Mouse (Mus musculus): Measurements from ENCODE around the gene Id3.
A peak's percentile ranks its signal among the peaks of the same experiment; 100 is the strongest.
"Not testable (repeated sequence)": the region's sequence is repeated elsewhere in the genome, so short reads cannot be mapped to it uniquely, and the experiment has no call there.

Id3 gene

DNA sequence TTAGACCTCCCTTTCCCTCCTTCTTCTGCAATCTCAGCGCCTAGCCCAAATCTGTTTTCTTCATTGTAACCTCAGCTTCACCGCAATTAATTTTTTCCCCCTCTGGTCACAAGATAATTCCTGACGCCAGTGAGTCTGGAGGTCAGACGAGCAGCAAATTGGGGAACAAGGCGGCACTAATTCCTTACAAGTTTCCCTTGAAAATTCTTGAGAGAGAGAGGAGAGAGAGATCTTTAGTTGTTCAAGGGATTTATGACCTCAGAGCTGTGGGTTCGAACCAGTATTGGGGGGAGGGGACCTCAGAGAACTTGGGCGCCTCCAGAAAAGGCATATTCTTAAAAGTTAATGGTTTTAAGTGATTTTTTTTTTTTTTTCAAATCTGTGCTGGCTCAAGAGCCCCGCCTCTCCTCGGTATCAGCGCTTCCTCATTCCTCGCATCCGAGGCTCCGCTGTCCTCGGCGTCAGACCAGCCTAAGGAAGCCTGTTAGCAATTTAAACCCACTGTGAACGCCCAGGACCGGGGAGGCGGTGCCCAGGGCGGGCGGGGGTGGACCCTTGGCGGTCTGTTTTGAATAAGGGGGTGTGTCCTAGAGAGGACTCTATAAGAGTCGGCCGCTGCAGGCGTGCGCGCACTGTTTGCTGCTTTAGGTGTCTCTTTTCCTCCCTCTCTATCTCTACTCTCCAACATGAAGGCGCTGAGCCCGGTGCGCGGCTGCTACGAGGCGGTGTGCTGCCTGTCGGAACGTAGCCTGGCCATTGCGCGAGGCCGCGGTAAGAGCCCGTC, at the start of gene Id3:
TSS of gene Id3 (plus strand) at position 305 of the 784 bp plus-strand sequence.
- peak; percentile 69 for DNase-seq

GRCm38 (mm10) chr4:136094519-136095219, 48.6 kb upstream of the Id3 start:
- DNase-seq: peak; percentile 56

DNA sequence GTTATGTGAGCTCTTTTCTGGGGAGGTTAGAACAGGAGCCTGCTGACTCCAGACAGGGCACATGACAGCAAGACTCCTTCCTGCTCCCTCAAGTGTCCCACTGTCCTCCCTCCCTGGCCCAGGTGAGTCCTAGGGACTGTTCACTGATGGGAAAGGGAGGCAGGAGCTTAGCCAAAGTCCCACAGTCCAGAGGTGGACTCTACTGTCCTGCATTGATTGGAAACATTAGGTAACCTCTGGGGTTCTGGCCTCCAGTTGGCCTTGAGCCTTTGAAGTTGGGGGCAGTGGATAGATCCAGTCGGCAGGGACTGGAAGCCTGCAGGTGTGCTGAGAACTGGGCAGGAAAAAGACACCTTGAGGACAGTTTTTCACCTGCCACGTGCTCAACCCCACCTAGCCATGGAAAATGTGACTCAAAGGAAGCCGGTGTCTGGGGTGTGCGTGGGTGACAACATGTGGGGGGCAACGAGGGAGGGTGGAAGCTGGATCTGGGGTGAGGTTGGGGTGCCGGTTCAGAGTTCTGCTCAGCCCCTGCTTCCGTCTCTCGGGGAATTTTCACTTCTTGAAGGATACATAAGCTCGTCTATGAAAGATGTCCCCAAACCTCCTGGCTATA, 47.7 kb upstream of the Id3 start:
- no peak for DNase-seq

DNA sequence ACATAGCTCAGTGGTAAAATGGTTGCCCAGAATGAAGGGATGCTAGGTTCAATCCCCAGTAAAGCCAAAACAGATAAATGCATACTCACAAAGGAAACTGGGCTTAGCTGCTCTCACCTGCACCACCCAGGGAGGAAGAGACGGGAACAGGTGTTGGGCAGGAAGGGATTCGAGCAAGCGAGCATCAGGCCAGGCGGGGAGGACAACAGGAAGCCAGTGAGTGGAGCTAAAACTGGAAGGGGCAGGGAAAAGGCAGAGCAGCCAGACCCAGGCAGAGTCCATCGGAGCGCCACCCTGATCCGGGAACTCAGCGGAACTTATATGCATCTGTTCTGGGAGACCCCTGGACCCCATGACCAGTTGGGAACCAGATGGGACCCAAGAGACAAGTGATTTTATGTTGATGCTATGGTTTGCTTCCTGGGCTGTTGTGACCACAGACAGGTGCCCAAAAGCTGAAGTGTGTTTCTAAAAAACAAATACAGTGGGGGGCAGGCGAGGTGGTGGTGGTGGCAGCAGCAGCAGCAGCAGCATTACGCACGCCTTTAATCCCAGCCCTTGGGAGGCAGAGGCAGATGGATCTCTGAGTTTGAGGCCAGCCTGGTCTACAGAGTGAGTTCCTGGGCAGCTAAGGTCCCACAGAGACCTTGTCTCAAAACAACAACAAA, 46.7 kb upstream of the Id3 start:
- DNase-seq: no peak

DNA sequence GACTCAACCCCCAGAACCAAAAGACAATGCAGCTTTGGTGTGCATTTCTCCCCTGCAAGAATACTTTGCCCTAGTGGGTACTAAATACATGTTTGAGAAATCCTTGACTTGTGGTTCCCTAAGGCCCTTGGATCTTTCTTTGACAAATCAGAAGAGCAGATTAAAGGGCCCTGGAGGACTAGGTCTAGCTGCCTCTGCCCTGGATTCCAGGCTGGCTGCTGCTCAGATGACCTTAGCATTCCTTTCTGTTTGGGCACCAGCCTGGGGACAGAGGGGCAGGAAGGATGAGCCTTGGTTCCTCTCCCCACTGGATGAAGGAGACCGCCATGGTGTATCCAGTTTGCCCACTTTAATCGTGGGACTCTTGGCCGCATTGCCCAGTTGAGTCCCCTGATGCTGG, 44.9 kb upstream of the Id3 start:
- DNase-seq: no peak

GRCm38 (mm10) chr4:136100396-136101070, 42.8 kb upstream of the Id3 start:
- DNase-seq: no peak

- DNase-seq: not testable (repeated sequence)
Observed at GRCm38 (mm10) chr4:136101753-136102152, 41.5 kb upstream of the Id3 start.

GRCm38 (mm10) chr4:136104590-136105337, 38.5 kb upstream of the Id3 start:
- peak; percentile 25 for DNase-seq

DNA sequence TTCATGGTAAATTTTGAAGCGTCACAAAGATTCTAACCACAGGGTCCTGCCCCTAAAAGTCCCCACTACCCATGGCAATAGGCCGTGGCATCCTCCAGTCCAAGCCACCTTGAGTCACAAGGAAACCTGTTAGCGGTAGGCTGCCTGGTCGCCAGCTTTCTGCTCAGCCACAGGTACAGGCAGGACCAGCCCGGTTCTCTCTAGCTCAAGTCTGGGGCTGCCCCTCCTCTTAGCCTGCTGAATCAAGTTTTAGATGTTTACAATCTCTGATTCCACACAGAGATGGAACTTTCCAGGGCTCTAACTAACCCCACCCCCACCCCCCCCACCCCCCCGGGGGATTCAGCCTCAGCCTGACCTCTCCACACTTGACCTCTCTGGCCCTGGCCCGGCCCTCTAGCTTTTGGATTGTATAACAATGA, 36.4 kb upstream of the Id3 start:
- no peak for DNase-seq

DNA sequence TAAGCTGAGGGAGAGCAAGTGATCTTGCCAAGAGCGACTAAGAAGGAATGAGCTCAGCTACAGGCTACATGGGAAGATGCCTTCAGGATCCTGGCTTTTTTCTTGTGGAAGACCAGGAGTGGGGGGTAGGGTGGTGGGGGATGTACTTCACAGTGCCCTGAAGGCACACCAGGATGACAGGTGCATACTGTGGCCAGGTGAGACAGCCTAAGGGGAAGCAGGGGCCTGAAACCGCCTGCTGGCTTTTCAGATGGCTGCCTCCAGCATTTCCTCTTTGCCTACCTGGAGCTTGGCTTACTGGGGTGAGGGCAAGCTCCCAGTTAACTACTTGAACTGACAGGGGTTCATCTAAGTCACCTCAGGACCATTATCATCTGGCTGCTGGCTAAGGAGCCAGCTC, 34.1 kb upstream of the Id3 start:
- DNase-seq: no peak

DNA sequence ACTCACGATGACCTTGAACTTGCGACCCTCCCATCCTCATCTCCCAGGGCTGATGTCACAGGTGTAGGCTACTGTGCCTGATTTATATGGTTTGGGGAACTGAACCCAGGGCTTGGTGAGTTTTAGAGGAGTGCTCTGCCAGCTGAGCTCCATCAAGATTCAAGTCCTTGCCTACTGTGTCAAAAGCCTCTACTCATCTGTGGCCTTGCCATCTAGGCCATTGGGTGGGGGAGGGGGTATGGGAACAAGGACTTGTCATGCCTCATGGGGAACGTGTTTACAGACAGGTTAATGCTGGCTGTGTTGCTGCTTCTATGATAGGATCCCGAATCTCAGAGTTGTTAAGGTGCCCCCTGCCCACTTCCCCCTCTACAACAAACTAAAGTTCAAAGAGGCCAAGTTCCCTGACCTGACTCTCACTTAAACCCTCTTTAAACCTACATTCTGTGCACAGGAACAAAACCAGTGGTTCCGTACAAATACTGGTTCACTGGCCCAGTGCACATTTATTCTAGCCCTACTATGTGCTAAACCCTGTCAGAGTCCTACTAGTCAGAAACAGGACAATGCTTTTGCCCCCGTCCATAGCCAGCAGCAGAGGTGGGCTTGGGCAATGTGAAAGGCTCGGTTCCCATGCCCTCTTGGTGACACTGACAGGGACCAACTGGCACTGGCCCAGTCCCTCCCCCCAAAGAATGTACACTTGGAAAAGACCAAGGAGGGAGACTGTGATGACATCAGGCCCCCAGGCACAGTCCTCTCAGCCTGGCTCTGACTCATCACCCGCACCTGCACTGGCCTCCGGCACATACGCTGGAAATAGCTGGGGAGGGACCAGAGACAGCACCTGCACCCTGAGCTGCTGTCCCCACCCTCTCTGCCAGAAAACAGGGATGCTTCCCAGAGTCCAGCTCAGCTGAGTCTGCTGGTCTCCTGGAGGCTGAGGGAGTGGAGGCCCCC, 33.1 kb upstream of the Id3 start:
- no peak for DNase-seq

- no peak for DNase-seq
Observed at GRCm38 (mm10) chr4:136112344-136112743, 31.0 kb upstream of the Id3 start.

- no peak for DNase-seq
Observed at GRCm38 (mm10) chr4:136114747-136115146, 28.6 kb upstream of the Id3 start.

- no peak for DNase-seq
Observed at GRCm38 (mm10) chr4:136117022-136117421, 26.3 kb upstream of the Id3 start.

DNA sequence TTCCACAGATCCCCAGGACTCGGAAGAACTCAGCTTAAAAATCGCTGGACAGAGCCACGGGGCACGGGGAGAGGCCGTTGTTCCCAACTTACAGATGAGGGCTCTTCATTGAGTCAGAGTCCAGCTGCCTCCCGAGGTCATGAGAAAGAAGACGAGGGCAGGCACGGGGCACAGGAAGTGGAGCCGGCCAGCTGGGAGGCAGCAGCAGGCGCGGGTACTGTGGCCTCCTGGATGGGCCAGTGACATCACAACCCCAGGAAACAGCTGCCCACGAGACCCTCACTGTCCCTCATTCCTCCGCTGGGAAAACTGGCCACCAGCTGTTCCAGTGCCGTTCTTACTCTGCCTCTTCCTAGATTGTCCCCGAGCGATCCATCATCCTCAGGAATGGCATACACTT, 23.3 kb upstream of the Id3 start:
- DNase-seq: no peak

DNA sequence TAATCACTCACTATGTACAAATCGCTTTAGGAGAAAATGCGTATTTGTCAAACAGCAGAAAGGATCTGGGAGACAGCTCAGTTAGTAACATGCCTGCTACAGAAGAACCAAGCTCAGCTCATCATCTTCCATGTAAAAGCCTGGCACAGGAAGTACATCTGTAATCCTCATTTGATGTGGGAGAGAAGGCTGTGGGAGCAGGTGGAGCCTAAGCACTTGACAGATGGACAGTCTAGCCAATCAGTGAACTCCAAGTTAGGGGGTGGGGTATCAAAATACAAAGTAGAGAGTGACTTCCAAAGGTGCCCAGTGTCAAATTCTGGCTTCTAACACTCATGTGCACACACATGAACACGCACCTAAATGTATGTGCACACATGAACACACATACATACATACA, 22.1 kb upstream of the Id3 start:
- DNase-seq: no peak

DNA sequence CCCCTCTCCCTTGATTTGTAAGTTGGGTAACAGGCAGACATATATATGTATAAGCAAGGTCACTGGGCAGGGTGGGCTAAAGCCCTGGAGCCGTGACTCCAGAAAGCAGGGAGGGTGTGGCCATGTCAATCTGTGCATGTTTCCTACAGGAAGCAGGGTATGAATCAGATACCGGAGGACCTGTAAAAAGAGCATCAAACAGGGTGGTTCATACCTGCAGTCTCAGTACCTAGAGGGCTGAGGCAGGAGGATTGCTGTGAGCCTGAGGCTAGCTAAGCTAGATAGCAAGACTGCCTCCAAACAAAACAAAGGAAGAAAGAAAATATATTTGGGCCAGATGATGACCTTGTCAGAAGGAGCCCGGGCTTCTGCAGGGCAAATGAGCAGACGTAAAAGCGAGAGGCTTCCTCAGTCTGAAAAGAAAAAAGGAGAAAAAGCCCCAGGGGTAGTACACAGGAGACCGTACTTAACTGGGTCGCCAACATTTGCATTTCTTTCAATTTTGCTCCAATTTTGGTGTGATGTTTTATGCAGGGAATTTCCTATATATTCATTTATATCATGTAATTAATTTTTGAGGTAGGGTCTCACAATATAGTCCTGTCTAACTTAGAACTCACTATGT, 21.3 kb upstream of the Id3 start:
- DNase-seq: no peak

DNA sequence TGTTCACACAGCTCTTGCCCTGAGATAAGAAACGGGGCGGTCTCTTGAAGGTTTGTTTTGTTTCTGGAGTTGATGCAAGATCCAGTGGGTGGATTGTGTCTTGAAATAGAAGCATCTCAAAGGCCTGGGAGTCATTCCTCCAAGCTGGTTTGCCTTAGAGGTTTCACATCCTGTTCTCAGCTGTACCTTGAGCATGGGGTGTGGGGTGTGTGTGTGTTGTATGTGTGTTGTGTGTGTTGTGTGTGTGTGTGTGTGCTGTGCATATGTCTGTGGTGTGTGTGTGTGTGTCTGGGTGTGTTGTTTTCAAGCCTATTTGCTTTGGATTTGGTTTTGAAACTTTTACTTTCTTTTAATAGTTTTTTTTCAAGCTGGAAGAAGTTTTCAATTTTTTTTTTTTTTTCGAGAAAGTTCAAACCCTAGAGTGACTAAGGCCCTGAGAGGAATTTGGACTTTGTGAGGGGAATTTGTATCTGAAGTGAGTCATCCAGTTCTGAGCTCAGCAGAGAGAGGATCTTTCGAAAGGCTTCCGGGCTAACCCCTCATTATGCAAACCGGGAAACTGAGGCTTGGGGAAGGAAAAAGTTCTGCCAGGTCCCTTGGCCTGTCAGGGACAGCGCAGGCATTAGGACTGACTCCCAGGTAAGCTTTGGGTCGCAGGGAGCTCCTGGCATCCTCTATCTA, 20.0 kb upstream of the Id3 start:
- no peak for DNase-seq

DNA sequence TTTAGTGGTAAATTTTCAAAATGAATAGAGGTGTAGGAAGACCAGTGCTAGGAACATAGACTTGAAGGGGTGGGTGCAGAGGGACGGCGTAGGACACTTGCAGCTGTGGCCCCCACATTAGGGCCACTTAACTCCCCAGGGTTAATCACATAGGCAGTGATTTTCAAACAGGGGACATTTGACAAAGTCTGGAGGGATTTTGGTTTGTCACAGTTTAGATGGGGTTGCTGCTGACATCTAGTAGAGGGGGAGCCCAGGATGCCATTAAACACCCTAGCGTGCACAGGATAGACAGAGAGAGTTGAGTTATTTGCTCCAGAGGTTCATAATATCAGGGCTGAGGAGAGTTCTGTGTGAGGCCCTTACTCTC, 19.5 kb upstream of the Id3 start:
- DNase-seq: no peak

GRCm38 (mm10) chr4:136124581-136124980, 18.7 kb upstream of the Id3 start:
- no peak for DNase-seq
